Mouse (Mus musculus) hematopoietic stem cell, adult 5-6 weeks (primary cell): ENCODE measurements around the gene Ptprk. TPM values are rescaled to one million over a fixed set of nuclear protein-coding genes. Genes with fewer than 3 reads are reported as not detected.

Experiments
- ATAC-seq, 2 experiments: fragments of 125-278 bp in 1 of 2; replicated peaks in 1 of 2; 2 replicates each; pipeline ENCODE4 v1.8.0; 2016 to 2017; ENCODE audit warnings: inconsistent platforms in 2 of 2, mild to moderate bottlenecking in 2 of 2, moderate number of reproducible peaks in 2 of 2, low read depth in 1 of 2, moderate TSS enrichment in 1 of 2; ENCODE audit not compliant: low FRiP score in 2 of 2, poor library complexity in 2 of 2, severe bottlenecking in 2 of 2, insufficient read depth in 1 of 2, low TSS enrichment in 1 of 2
- total RNA-seq: library from RNA; stranded (forward); fragments of 172-1452, 232-1000 nt; gene quantifications from 2 replicates; pipeline ENCODE4 v1.2.3, GENCODE M21; 2017

The Ptprk gene
- total RNA-seq, 1 experiment from 2014 or later: 1.5 TPM

DNA sequence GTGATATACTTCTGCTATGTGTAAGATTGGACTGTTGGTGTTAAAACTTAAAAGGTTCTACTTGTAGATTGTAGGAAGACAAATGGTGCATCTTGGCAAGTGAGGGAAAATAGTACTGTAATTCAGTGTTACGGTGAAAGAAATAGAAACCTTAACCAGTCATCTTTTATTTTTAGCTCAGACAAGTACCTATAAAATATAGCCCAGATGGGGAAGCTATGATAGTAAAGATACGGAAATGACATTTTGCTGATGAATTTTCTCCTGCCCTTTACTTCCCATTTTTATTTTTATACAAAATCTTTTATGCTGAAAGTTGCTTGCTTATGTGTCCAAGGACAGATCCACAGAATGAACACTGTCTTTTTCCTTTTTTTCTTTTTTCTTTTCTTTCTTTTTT lies 248.4 kb downstream of the Ptprk start:
- peak; percentile 72 to 81 for ATAC-seq

- no peak for ATAC-seq
Measured at GRCm38 (mm10) chr10:28335232-28335631, 260.6 kb downstream of the Ptprk start.

DNA sequence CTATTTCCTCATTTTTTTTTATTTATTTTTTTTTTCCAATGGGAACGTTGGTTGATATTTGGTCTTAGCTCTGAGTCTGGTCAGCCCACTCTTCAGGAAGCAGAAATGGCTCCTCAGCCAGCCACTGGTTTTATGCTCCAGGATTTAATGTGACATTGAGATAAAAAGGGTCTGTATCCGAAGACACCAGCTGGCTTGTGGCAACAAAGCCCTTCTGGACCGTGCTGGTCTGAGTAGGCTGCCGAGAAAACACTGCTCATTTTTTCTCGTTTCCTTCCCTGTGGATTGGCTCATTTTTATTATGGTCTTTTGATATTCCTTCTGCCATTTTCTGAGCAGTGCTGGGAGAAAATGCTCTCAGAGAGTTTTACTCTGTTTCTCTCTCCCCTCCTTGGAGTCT lies 263.9 kb downstream of the Ptprk start:
- ATAC-seq: no peak

DNA sequence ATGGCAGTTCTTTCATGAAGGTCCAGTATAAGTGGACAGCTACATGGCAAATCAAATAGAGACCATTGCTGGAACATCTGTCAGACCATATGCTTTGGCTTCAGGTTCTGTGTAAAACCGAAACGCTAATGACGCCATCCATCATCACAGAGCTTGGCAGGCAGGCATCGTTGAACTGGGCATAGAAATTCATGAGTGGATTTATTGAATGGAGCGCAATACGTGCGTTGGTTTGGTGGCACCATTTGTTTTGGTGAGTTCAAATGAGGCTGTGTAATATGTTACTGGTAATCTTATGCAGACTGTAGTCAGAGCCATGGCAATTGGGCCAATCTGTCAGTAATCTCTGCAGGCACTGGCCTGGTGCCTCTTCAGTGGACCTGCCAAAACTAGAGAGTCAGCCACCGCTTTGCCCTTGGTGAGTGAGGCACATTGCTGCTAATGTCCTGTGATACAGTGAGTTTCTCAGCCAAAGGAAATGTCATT lies 270.6 kb downstream of the Ptprk start:
- no peak for ATAC-seq

GRCm38 (mm10) chr10:28365291-28365690 lies 290.7 kb downstream of the Ptprk start:
- no peak for ATAC-seq

DNA sequence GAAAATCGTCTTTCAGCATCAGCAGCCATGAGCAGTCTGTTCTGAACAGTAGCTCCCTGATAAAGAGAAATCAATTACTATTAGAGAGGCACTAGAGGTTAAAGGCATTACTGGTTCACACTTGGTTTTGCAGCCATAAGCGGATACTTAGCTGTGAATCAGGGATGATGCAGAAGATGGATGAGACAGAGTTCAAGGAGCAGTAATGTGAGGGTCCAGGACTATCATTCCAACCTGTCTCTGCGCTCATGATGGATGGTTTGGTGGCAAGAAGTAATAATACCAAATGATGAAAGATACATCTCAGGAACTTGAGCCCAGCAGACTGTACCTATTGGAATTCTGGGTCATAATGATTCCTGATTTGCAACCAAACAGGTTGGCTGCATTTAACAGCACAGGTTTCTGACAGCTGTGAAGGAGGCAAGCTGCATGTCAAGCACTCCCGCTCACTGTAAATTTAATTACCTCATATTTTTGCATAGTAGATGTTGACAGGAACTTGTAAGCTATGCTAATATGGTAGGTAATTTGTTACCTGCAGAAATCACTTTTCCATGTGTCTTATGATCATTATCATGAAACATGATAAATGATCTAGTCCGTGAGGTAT lies 291.6 kb downstream of the Ptprk start:
- ATAC-seq: no peak

- no peak for ATAC-seq
Measured at GRCm38 (mm10) chr10:28369808-28370207, 295.2 kb downstream of the Ptprk start.

DNA sequence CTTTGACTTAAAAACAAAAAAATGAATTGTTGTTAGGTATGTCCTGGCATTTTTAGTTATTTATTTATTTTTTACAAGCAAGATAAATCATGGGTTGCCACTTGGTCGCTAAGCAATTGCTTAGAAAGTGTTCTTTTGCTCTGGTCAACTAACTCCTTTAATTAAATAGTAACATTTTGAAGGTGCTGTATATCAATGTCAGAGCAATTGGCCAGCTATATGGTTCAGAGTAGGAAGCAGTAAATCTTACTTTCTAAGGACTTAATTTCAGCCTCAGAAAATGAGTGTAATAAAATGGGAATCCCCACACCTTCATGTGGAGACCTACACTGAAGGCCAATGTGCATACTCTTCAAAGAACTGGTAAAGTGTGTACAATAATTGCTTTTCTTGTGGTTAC lies 300.3 kb downstream of the Ptprk start:
- no peak for ATAC-seq

DNA sequence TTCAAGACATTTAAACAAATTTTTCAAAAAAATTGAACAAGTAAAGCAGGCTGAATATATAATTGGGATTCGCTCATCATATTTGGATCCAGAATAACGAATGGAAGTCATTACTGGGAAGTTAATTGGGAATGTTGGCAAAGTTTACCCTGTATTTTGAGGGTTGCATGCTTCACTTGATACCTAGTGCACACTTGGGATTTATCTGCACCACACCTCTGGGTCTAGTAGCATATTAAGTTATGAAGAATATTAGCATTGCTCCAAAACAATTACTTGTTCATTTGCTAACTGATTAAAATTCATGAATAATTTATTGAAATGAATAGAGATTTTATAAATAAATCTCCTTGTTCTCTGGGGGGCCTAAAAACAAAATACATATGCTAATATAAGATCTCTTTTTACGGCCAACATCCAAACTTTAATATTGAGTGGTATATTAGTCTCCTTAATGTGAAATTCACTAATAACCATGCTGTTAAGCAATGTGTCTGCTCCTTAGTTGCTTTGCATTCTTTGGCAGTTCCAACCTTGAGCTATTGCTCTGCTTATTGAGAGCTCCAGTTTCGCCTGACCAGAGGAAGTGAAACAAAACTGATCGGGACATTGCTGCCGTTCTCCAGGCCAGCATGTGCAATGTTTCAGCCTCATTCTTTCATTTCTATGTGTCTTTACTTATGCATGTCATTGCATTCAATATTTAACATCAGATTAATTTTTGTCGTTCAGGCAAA lies 305.3 kb downstream of the Ptprk start:
- no peak for ATAC-seq

DNA sequence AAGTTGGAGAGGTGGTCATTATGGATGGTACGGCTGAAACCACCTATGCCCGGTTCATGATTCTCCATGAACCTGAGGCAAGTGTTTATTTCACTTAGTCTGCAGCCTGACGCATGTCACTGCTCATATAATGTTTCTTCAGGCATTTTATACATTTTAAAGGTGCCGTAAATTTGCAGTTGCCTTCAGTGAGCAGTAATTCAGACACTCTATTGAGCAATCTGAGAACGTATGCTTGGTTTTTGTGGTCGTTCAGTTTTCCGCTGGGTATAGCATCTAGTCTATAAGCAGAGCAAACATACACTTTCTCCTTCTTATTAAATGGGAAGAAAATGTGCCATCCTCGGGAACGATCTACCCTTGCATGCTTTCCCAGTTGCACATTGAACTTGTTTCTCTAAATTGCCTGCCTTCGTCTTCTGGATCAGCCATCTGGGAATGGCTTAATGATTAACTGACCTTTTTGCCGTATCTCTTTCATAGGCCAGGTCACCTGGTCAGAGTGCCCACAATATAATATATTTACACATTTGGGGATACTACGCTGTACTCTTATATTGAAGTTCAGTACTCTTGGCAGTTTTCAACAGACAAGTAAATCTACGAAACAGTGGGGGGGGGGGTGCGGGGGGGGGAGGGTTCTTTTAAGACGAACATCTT lies 313.1 kb downstream of the Ptprk start:
- ATAC-seq: no peak

- no peak for ATAC-seq
Measured at GRCm38 (mm10) chr10:28391168-28391567, 316.5 kb downstream of the Ptprk start.

GRCm38 (mm10) chr10:28395610-28396519 lies 321.2 kb downstream of the Ptprk start:
- ATAC-seq: no peak

DNA sequence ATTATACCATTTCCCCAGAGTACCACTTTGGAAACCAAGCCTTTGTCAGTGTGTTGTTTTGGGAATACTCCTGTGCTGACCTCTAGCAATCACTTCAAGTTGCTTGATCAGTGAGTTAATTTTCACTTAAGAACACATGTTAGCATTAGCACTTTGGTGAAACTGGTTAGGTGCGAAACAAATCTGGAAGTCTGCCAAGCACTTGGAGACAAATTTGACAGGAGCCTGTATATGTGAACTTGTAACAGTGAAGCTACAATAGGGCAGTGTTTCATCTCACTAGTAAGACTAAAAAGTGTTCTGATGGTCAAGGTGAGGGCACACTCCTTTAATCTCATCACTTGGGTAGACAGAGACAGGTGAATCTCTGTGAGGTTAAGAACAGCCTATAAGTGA lies 321.9 kb downstream of the Ptprk start:
- ATAC-seq: no peak

GRCm38 (mm10) chr10:28401796-28402195 lies 327.2 kb downstream of the Ptprk start:
- no peak for ATAC-seq

- no peak for ATAC-seq
Measured at GRCm38 (mm10) chr10:28408980-28409379, 334.4 kb downstream of the Ptprk start.

DNA sequence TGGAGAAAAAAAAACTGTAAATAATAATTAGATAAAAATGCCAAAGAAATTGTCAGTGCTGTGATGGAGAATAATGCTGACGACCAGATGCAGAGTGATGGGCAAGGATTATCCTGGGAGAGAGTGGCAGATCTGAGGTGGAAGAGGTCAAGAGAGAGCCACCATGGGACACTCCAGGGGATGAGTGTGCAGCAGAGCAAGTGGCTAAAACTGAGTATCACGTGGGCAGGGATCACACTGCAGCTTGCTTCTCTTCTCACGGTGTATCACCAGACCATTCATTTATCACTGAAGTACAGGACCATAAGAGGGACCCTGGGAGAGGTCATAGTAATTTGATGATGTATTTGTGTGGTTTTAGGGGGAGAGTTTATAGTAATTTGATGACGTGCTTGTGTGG lies 340.2 kb downstream of the Ptprk start:
- no peak for ATAC-seq

GRCm38 (mm10) chr10:28422622-28423021 lies 348.0 kb downstream of the Ptprk start:
- ATAC-seq: no peak
